Mouse (Mus musculus) gastrocnemius, postnatal 25 days (tissue): Measurements from ENCODE around the gene Tspan14. TPM values are rescaled to one million over a fixed set of nuclear protein-coding genes. Genes with fewer than 3 reads are reported as not detected.

Experiments
- DNase-seq: peaks from one replicate; pipeline ENCODE4 v3.0.0; 2022
- total RNA-seq, 2 experiments: library from RNA; stranded (reverse); gene quantifications; 1 replicate in 1 of 2; 2 replicates in 1 of 2; pipeline ENCODE4 v1.2.3; 2021

The Tspan14 gene
- total RNA-seq, 2 experiments from 2014 or later: 10.4 to 12.3 TPM

GRCm38 (mm10) chr14:40917632-40918031, 49.0 kb downstream of the Tspan14 start:
- DNase-seq: peak; percentile 70

GRCm38 (mm10) chr14:40916667-40917066, 49.9 kb downstream of the Tspan14 start:
- DNase-seq: no peak

GRCm38 (mm10) chr14:40915838-40916237, 50.8 kb downstream of the Tspan14 start:
- no peak for DNase-seq

GRCm38 (mm10) chr14:40914701-40915100, 51.9 kb downstream of the Tspan14 start:
- DNase-seq: no peak

- no peak for DNase-seq
Observed at GRCm38 (mm10) chr14:40913709-40914108, 52.9 kb downstream of the Tspan14 start.

- no peak for DNase-seq
Observed at GRCm38 (mm10) chr14:40911529-40911928, 55.1 kb downstream of the Tspan14 start.

GRCm38 (mm10) chr14:40908763-40909162, 57.8 kb downstream of the Tspan14 start:
- no peak for DNase-seq

GRCm38 (mm10) chr14:40906770-40907169, 59.8 kb downstream of the Tspan14 start:
- DNase-seq: no peak

GRCm38 (mm10) chr14:40905813-40906212, 60.8 kb downstream of the Tspan14 start:
- DNase-seq: no peak

GRCm38 (mm10) chr14:40902307-40903055, 64.1 kb downstream of the Tspan14 start:
- DNase-seq: no peak

- no peak for DNase-seq
Observed at GRCm38 (mm10) chr14:40900267-40900666, 66.3 kb downstream of the Tspan14 start.

- DNase-seq: no peak
Observed at GRCm38 (mm10) chr14:40897916-40898315, 68.7 kb downstream of the Tspan14 start.

- DNase-seq: no peak
Observed at GRCm38 (mm10) chr14:40895681-40896080, 70.9 kb downstream of the Tspan14 start.

- DNase-seq: peak; percentile 71
Observed at GRCm38 (mm10) chr14:40894576-40895247, 71.9 kb downstream of the Tspan14 start.

GRCm38 (mm10) chr14:40893884-40894283, 72.7 kb downstream of the Tspan14 start:
- no peak for DNase-seq

GRCm38 (mm10) chr14:40893196-40893595, 73.4 kb downstream of the Tspan14 start, which contains the start of gene Sh2d4b:
TSS of gene Sh2d4b (minus strand) at chr14:40893266.
- DNase-seq: no peak

- DNase-seq: no peak
Observed at GRCm38 (mm10) chr14:40892326-40892825, 74.2 kb downstream of the Tspan14 start.

GRCm38 (mm10) chr14:40891506-40891905, 75.1 kb downstream of the Tspan14 start:
- DNase-seq: no peak

GRCm38 (mm10) chr14:40889704-40890103, 76.9 kb downstream of the Tspan14 start:
- DNase-seq: peak; percentile 45

GRCm38 (mm10) chr14:40889181-40889580, 77.4 kb downstream of the Tspan14 start:
- DNase-seq: no peak

GRCm38 (mm10) chr14:40886428-40887202, 80.0 kb downstream of the Tspan14 start:
- no peak for DNase-seq

- no peak for DNase-seq
Observed at GRCm38 (mm10) chr14:40885752-40886151, 80.9 kb downstream of the Tspan14 start.

- peak; percentile 26 for DNase-seq
Observed at GRCm38 (mm10) chr14:40885225-40885624, 81.4 kb downstream of the Tspan14 start.
